Mouse (Mus musculus): Measurements from ENCODE around the gene Pex6. TPM values are rescaled to one million over a fixed set of nuclear protein-coding genes. Genes with fewer than 3 reads are reported as not detected.

Pex6 gene
- polyA plus RNA-seq, 1 experiment from 2014 or later: 27.4 TPM

DNA sequence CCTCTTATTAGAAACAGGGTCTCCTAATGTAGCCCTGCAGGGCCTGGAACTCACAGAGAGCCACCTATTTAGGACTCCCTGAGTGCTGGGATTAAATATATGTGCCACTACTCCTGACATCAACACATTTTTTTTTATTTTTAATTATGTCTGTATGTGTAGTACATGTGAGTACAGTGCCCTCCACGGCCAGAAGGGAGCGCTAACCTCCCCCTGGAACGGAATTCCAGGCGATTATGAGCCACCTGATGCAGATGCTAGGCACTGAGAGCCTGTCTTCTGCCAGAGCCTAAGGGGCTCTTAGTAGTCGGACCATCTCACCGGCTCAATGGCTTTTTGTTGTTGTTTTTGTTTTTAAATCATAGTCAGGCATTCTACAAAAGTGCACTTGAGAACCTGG, 16.8 kb downstream of the Pex6 start:
- Histone ChIP-seq H3K36me3 (ENCODE audit: insufficient read depth, low read length) (peaks cover 16% of the 10 kb centered on the region; the same call in 1 of the 2 replicates), H3K4me2 (replicated peaks; ENCODE audit: low read depth, low read length) (no peak overlapping the region), H3K9me3 (ENCODE audit: low read length) (no peaks in the 10 kb centered on the region), H3K27me3 (ENCODE audit: insufficient read depth, low read length) (0 out of 2 replicates have a peak, but pooled peaks cover 6% of the 10 kb centered on the region), H3K27ac (ENCODE audit: low read length) (no peak overlapping the region), H3K4me3 (ENCODE audit: low read length) (no peak overlapping the region), H3K9ac (replicated peaks; ENCODE audit: low read length) (no peak overlapping the region), H3K4me1 (ENCODE audit: insufficient read depth, low read length) (0 out of 2 replicates have a peak, but pooled peaks cover 4% of the 10 kb centered on the region)
- 41% methylated on average over 6 of the region's 6 CpGs for WGBS
- no peak for ATAC-seq (ENCODE audit: low FRiP score, low TSS enrichment)

DNA sequence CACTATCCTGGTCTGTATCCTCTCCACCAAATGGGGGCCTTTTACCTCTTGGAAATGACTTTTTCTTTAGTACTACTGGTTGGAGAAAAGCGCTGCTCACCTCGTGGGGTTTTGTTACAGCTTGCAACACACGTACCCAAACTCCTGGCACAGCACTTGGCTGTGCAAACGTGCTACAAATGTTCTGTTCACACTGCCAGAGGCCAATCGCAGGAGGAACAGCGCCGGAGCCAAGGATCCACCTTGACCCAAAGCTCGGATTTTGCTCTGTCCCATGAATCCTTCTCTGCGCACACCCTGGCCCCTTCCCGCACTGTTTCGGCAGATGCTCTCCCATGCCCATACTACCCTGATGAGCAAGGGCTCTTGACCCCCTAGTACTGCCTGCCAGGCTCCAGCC, 17.2 kb downstream of the Pex6 start:
- peak overlapping the region; percentile 25 for H3K4me3 ChIP-seq (ENCODE audit: low read length)
- 0 out of 2 replicates have a peak, but pooled peaks cover 6% of the 10 kb centered on the region for H3K27me3 ChIP-seq (ENCODE audit: insufficient read depth, low read length)
- H3K27ac ChIP-seq (ENCODE audit: low read length): no peak overlapping the region
- H3K9me3 ChIP-seq (ENCODE audit: low read length): no peaks in the 10 kb centered on the region
- peak overlapping the region; percentile 31; the same call in 1 of the 2 replicates for H3K9ac ChIP-seq (replicated peaks; ENCODE audit: low read length)
- WGBS: 42% methylated on average over 11 of the region's 11 CpGs
- H3K4me1 ChIP-seq (ENCODE audit: insufficient read depth, low read length): 0 out of 2 replicates have a peak, but pooled peaks cover 4% of the 10 kb centered on the region
- H3K4me2 ChIP-seq (replicated peaks; ENCODE audit: low read depth, low read length): peak overlapping the region; percentile 42
- no peak for ATAC-seq (ENCODE audit: low FRiP score, low TSS enrichment)
- H3K36me3 ChIP-seq (ENCODE audit: insufficient read depth, low read length): peaks cover 11% of the 10 kb centered on the region; the same call in 1 of the 2 replicates

- Histone ChIP-seq H3K9me3 (ENCODE audit: low read length) (no peaks in the 10 kb centered on the region), H3K4me2 (replicated peaks; ENCODE audit: low read depth, low read length) (peak within 1 kb of the TSS; percentile 42), H3K27ac (ENCODE audit: low read length) (no peak within 1 kb of the TSS), H3K9ac (replicated peaks; ENCODE audit: low read length) (peak within 1 kb of the TSS; percentile 31; the same call in 1 of the 2 replicates), H3K4me1 (ENCODE audit: insufficient read depth, low read length) (0 out of 2 replicates have a peak, but pooled peaks cover 4% of the 10 kb centered on the region), H3K4me3 (ENCODE audit: low read length) (peak within 1 kb of the TSS; percentile 25), H3K27me3 (ENCODE audit: insufficient read depth, low read length) (0 out of 2 replicates have a peak, but pooled peaks cover 6% of the 10 kb centered on the region), H3K36me3 (ENCODE audit: insufficient read depth, low read length) (peaks cover 8% of the 10 kb centered on the region; the same call in 1 of the 2 replicates)
- WGBS: 15% methylated on average over 24 of the region's 24 CpGs
- ATAC-seq (ENCODE audit: low FRiP score, low TSS enrichment): peak; percentile 79
These were observed 17.6 kb downstream of the Pex6 start, which contains the start of gene Gnmt for GRCm38 (mm10) chr17:46728904-46729318. Gnmt (minus strand) TSS chr17:46729168.

DNA sequence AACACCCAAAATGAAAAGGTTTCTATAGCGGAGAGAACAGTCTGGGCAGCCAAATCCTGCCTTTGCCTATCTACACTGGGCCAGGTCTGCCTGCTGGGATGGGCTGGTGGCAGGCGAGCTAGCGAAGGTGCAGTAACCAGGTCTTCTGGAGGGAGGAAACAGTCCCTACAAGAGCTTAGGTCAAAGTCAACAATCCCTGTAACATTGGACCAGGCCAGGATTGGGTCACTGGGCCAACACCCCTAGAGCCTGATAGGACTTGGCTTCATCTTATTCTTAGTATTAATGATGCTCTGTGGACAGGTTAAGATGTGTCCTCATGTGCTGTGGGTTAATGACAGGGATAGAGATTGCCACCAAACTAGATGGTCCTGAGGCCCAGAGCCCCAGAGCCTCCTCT, 22.8 kb downstream of the Pex6 start:
- whole genome bisulfite sequencing: 97% methylated on average over 3 of the region's 3 CpGs
- Histone ChIP-seq H3K27me3 (ENCODE audit: insufficient read depth, low read length) (0 out of 2 replicates have a peak, but pooled peaks cover under 1% of the 10 kb centered on the region), H3K36me3 (ENCODE audit: insufficient read depth, low read length) (peaks cover 17% of the 10 kb centered on the region), H3K4me3 (ENCODE audit: low read length) (no peak overlapping the region), H3K4me1 (ENCODE audit: insufficient read depth, low read length) (no peaks in the 10 kb centered on the region), H3K9ac (replicated peaks; ENCODE audit: low read length) (no peak overlapping the region), H3K27ac (ENCODE audit: low read length) (no peak overlapping the region), H3K4me2 (replicated peaks; ENCODE audit: low read depth, low read length) (no peak overlapping the region), H3K9me3 (ENCODE audit: low read length) (no peaks in the 10 kb centered on the region)
- no peak for ATAC-seq (ENCODE audit: low FRiP score, low TSS enrichment)

DNA sequence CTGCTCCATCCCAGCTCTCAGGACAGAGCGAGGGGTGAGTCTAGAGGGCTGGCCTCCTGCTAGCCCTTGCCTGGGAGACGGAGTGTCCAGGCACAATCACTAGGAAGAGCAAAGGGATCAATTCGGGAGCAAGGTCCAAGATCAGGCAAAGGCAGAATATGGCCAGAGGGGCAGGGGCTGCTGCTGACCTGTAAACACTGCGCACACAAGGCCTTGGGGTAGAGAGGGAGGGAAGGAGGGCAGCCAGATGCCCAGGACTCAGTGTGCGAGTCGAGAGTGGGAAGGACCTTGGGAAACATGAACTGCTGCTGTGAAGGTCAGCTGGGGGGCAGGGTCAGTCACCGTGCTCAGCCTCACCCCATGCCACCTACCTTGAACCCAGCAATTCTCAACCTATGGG, 24.0 kb downstream of the Pex6 start:
- ATAC-seq (ENCODE audit: low FRiP score, low TSS enrichment): no peak
- H3K4me3 ChIP-seq (ENCODE audit: low read length): no peak overlapping the region
- no peaks in the 10 kb centered on the region for H3K9me3 ChIP-seq (ENCODE audit: low read length)
- H3K27me3 ChIP-seq (ENCODE audit: insufficient read depth, low read length): no peaks in the 10 kb centered on the region
- H3K4me2 ChIP-seq (replicated peaks; ENCODE audit: low read depth, low read length): no peak overlapping the region
- H3K9ac ChIP-seq (replicated peaks; ENCODE audit: low read length): no peak overlapping the region
- peaks cover 17% of the 10 kb centered on the region for H3K36me3 ChIP-seq (ENCODE audit: insufficient read depth, low read length)
- no peak overlapping the region for H3K27ac ChIP-seq (ENCODE audit: low read length)
- WGBS: 80% methylated on average over 7 of the region's 7 CpGs
- H3K4me1 ChIP-seq (ENCODE audit: insufficient read depth, low read length): no peaks in the 10 kb centered on the region

DNA sequence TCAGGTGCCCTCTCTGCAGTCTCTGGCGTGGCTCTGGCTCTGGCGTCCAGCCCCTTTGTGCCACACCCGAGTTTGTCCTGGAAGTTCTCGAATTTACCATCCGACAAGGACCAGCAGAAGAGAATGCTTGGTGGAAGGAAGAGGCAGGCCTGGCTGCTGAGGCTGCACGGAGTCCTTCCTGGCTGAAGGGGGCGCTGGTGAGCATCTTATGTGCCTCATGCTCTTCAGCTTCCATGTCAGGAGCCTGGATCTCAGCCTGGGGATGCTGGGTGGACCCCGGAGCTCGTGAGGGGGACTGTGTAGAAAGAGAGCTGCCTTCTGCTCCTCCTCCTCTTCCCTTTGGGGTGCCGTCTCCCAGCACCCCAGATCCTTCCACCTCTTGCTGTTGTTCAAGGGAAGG, 24.9 kb downstream of the Pex6 start:
- no peak for ATAC-seq (ENCODE audit: low FRiP score, low TSS enrichment)
- no peaks in the 10 kb centered on the region for H3K27me3 ChIP-seq (ENCODE audit: insufficient read depth, low read length)
- H3K9me3 ChIP-seq (ENCODE audit: low read length): no peaks in the 10 kb centered on the region
- H3K36me3 ChIP-seq (ENCODE audit: insufficient read depth, low read length): peaks cover 17% of the 10 kb centered on the region
- WGBS: 56% methylated on average over 9 of the region's 10 CpGs
- no peak overlapping the region for H3K4me2 ChIP-seq (replicated peaks; ENCODE audit: low read depth, low read length)
- no peak overlapping the region for H3K9ac ChIP-seq (replicated peaks; ENCODE audit: low read length)
- no peak overlapping the region for H3K27ac ChIP-seq (ENCODE audit: low read length)
- H3K4me3 ChIP-seq (ENCODE audit: low read length): no peak overlapping the region
- H3K4me1 ChIP-seq (ENCODE audit: insufficient read depth, low read length): no peaks in the 10 kb centered on the region

- H3K9ac ChIP-seq (replicated peaks; ENCODE audit: low read length): no peak overlapping the region
- H3K4me3 ChIP-seq (ENCODE audit: low read length): no peak overlapping the region
- peaks cover 24% of the 10 kb centered on the region for H3K36me3 ChIP-seq (ENCODE audit: insufficient read depth, low read length)
- no peaks in the 10 kb centered on the region for H3K27me3 ChIP-seq (ENCODE audit: insufficient read depth, low read length)
- H3K27ac ChIP-seq (ENCODE audit: low read length): no peak overlapping the region
- ATAC-seq (ENCODE audit: low FRiP score, low TSS enrichment): no peak
- no peaks in the 10 kb centered on the region for H3K4me1 ChIP-seq (ENCODE audit: insufficient read depth, low read length)
- WGBS: 90% methylated on average over 6 of the region's 6 CpGs
- H3K9me3 ChIP-seq (ENCODE audit: low read length): no peaks in the 10 kb centered on the region
- no peak overlapping the region for H3K4me2 ChIP-seq (replicated peaks; ENCODE audit: low read depth, low read length)
These were observed 30.0 kb downstream of the Pex6 start for GRCm38 (mm10) chr17:46741305-46741704.

DNA sequence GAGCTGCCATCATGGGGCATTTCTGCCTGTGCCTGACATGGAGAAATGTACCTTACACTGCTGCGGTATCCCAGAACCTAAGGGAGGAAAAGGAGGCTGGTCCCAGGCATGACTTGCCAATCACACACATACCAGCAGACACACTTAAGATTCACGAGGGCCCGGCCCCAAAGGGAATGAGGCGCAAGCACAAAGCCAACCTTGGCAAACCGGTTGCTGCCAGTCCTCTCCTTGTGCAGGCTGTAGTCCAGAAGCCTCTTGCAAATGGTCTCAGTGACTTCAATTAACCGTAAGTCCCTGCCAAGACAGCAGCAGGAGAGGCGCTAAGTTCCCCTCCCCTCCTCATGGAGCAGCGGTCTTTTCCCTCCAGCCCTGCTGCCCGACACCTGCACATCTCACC, 31.7 kb downstream of the Pex6 start:
- Histone ChIP-seq H3K4me1 (ENCODE audit: insufficient read depth, low read length) (no peaks in the 10 kb centered on the region), H3K9ac (replicated peaks; ENCODE audit: low read length) (no peak overlapping the region), H3K9me3 (ENCODE audit: low read length) (no peaks in the 10 kb centered on the region), H3K36me3 (ENCODE audit: insufficient read depth, low read length) (peaks cover 28% of the 10 kb centered on the region), H3K4me2 (replicated peaks; ENCODE audit: low read depth, low read length) (no peak overlapping the region), H3K4me3 (ENCODE audit: low read length) (no peak overlapping the region), H3K27ac (ENCODE audit: low read length) (no peak overlapping the region), H3K27me3 (ENCODE audit: insufficient read depth, low read length) (no peaks in the 10 kb centered on the region)
- no peak for ATAC-seq (ENCODE audit: low FRiP score, low TSS enrichment)
- WGBS: 85% methylated on average over 9 of the region's 9 CpGs

DNA sequence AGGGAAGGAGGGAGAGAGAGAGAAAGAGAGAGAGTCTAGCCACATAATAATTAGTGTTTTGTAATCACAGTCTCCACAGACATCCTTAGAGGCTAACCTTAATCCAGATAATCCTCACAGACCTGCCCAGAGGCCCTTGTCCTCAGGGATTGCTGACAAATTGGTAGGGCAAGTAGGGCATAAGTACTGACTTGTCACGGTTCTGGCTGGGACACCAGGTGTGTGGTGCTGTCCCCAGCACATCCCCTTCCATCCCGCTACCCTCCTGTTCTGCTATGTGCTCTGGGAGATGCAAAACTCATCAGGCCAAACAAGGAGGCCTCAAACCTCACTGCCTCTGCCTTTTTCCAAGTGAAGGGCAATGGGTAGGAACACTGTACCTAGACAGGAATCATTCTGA, 34.2 kb downstream of the Pex6 start:
- Histone ChIP-seq H3K27me3 (ENCODE audit: insufficient read depth, low read length) (no peaks in the 10 kb centered on the region), H3K4me1 (ENCODE audit: insufficient read depth, low read length) (no peaks in the 10 kb centered on the region), H3K9me3 (ENCODE audit: low read length) (no peaks in the 10 kb centered on the region), H3K4me3 (ENCODE audit: low read length) (no peak overlapping the region), H3K27ac (ENCODE audit: low read length) (no peak overlapping the region), H3K9ac (replicated peaks; ENCODE audit: low read length) (no peak overlapping the region), H3K36me3 (ENCODE audit: insufficient read depth, low read length) (peaks cover 28% of the 10 kb centered on the region), H3K4me2 (replicated peaks; ENCODE audit: low read depth, low read length) (no peak overlapping the region)
- no peak for ATAC-seq (ENCODE audit: low FRiP score, low TSS enrichment)
- 83% methylated on average over 2 of the region's 2 CpGs for WGBS

- Histone ChIP-seq H3K4me2 (replicated peaks; ENCODE audit: low read depth, low read length) (no peak overlapping the region), H3K36me3 (ENCODE audit: insufficient read depth, low read length) (peaks cover 22% of the 10 kb centered on the region), H3K9me3 (ENCODE audit: low read length) (no peaks in the 10 kb centered on the region), H3K4me1 (ENCODE audit: insufficient read depth, low read length) (peaks cover 8% of the 10 kb centered on the region), H3K27ac (ENCODE audit: low read length) (no peak overlapping the region), H3K4me3 (ENCODE audit: low read length) (no peak overlapping the region), H3K9ac (replicated peaks; ENCODE audit: low read length) (no peak overlapping the region), H3K27me3 (ENCODE audit: insufficient read depth, low read length) (no peaks in the 10 kb centered on the region)
- ATAC-seq (ENCODE audit: low FRiP score, low TSS enrichment): no peak
- WGBS: 85% methylated on average over 8 of the region's 8 CpGs
These were observed 36.0 kb downstream of the Pex6 start for GRCm38 (mm10) chr17:46747234-46747633.

All from kidney, embryonic 16.5 days (tissue).